Mouse (Mus musculus): ENCODE results near the gene Ywhab. TPM values are rescaled to one million over a fixed set of nuclear protein-coding genes. Genes with fewer than 3 reads are reported as not detected.

The Ywhab gene
- polyA plus RNA-seq, 1 experiment = 39.1 TPM

- no peak for DNase-seq
- no peak overlapping the region for H3K4me3 ChIP-seq (ENCODE audit: control insufficient read depth, insufficient read depth, low read length)
- H3K4me1 ChIP-seq (replicated peaks; ENCODE audit: control insufficient read depth, insufficient read depth, low read length) = no peaks in the 10 kb centered on the region
- WGBS = 95% methylated on average over 3 of the region's 3 CpGs
- H3K27me3 ChIP-seq (ENCODE audit: control insufficient read depth, insufficient read depth, low read length) = no peaks in the 10 kb centered on the region
- H3K36me3 ChIP-seq (ENCODE audit: control insufficient read depth, insufficient read depth, low read length) = peaks cover 54% of the 10 kb centered on the region
- H3K27ac ChIP-seq (ENCODE audit: control insufficient read depth, insufficient read depth, low read length) = no peak overlapping the region
- TF ChIP-seq CTCF (IDR thresholded peaks at IDR 0.05; ENCODE audit: borderline replicate concordance, control insufficient read depth, extremely low read depth, insufficient read depth, low read length, poor library complexity) (no peak), POLR2A (IDR thresholded peaks at IDR 0.05; ENCODE audit: control insufficient read depth, extremely low read depth, insufficient read depth, low read length, poor library complexity) (no peak)
These were observed 24.1 kb downstream of the Ywhab start for GRCm38 (mm10) chr2:164018910-164019309.

GRCm38 (mm10) chr2:164019943-164020342 is 25.2 kb downstream of the Ywhab start:
- H3K4me3 ChIP-seq (ENCODE audit: control insufficient read depth, insufficient read depth, low read length) = no peak overlapping the region
- 87% methylated on average over 4 of the region's 4 CpGs for WGBS
- no peaks in the 10 kb centered on the region for H3K4me1 ChIP-seq (replicated peaks; ENCODE audit: control insufficient read depth, insufficient read depth, low read length)
- TF ChIP-seq CTCF (IDR thresholded peaks at IDR 0.05; ENCODE audit: borderline replicate concordance, control insufficient read depth, extremely low read depth, insufficient read depth, low read length, poor library complexity) (no peak), POLR2A (IDR thresholded peaks at IDR 0.05; ENCODE audit: control insufficient read depth, extremely low read depth, insufficient read depth, low read length, poor library complexity) (no peak)
- no peak overlapping the region for H3K27ac ChIP-seq (ENCODE audit: control insufficient read depth, insufficient read depth, low read length)
- no peak for DNase-seq
- peaks cover 43% of the 10 kb centered on the region for H3K36me3 ChIP-seq (ENCODE audit: control insufficient read depth, insufficient read depth, low read length)
- H3K27me3 ChIP-seq (ENCODE audit: control insufficient read depth, insufficient read depth, low read length) = no peaks in the 10 kb centered on the region

- DNase-seq = no peak
- Histone ChIP-seq H3K27ac (ENCODE audit: control insufficient read depth, insufficient read depth, low read length) (no peak overlapping the region), H3K4me3 (ENCODE audit: control insufficient read depth, insufficient read depth, low read length) (no peak overlapping the region), H3K4me1 (replicated peaks; ENCODE audit: control insufficient read depth, insufficient read depth, low read length) (no peaks in the 10 kb centered on the region), H3K27me3 (ENCODE audit: control insufficient read depth, insufficient read depth, low read length) (no peaks in the 10 kb centered on the region), H3K36me3 (ENCODE audit: control insufficient read depth, insufficient read depth, low read length) (peaks cover 22% of the 10 kb centered on the region)
- TF ChIP-seq CTCF (IDR thresholded peaks at IDR 0.05; ENCODE audit: borderline replicate concordance, control insufficient read depth, extremely low read depth, insufficient read depth, low read length, poor library complexity) (no peak), POLR2A (IDR thresholded peaks at IDR 0.05; ENCODE audit: control insufficient read depth, extremely low read depth, insufficient read depth, low read length, poor library complexity) (no peak)
- WGBS = 70% methylated on average over 2 of the region's 2 CpGs
These were observed 27.3 kb downstream of the Ywhab start for GRCm38 (mm10) chr2:164022104-164022503.

- H3K27ac ChIP-seq (ENCODE audit: control insufficient read depth, insufficient read depth, low read length) = no peak within 1 kb of the TSS
- WGBS = 89% methylated on average over 16 of the region's 16 CpGs
- H3K4me1 ChIP-seq (replicated peaks; ENCODE audit: control insufficient read depth, insufficient read depth, low read length) = no peaks in the 10 kb centered on the region
- no peaks in the 10 kb centered on the region; the same call in 1 of the 2 replicates for H3K36me3 ChIP-seq (ENCODE audit: control insufficient read depth, insufficient read depth, low read length)
- H3K27me3 ChIP-seq (ENCODE audit: control insufficient read depth, insufficient read depth, low read length) = no peaks in the 10 kb centered on the region
- TF ChIP-seq POLR2A (IDR thresholded peaks at IDR 0.05; ENCODE audit: control insufficient read depth, extremely low read depth, insufficient read depth, low read length, poor library complexity) (no peak), CTCF (IDR thresholded peaks at IDR 0.05; ENCODE audit: borderline replicate concordance, control insufficient read depth, extremely low read depth, insufficient read depth, low read length, poor library complexity) (no peak)
- no peak for DNase-seq
- H3K4me3 ChIP-seq (ENCODE audit: control insufficient read depth, insufficient read depth, low read length) = no peak within 1 kb of the TSS
These were observed 30.4 kb downstream of the Ywhab start, which contains the start of gene Pabpc1l for GRCm38 (mm10) chr2:164025150-164025549. TSS of gene Pabpc1l (plus strand) at chr2:164025450.

GRCm38 (mm10) chr2:164031147-164031546 is 36.4 kb downstream of the Ywhab start:
- H3K4me3 ChIP-seq (ENCODE audit: control insufficient read depth, insufficient read depth, low read length) = no peak overlapping the region
- H3K27ac ChIP-seq (ENCODE audit: control insufficient read depth, insufficient read depth, low read length) = no peak overlapping the region
- no peaks in the 10 kb centered on the region for H3K36me3 ChIP-seq (ENCODE audit: control insufficient read depth, insufficient read depth, low read length)
- TF ChIP-seq POLR2A (IDR thresholded peaks at IDR 0.05; ENCODE audit: control insufficient read depth, extremely low read depth, insufficient read depth, low read length, poor library complexity) (no peak), CTCF (IDR thresholded peaks at IDR 0.05; ENCODE audit: borderline replicate concordance, control insufficient read depth, extremely low read depth, insufficient read depth, low read length, poor library complexity) (no peak)
- WGBS = 79% methylated on average over 10 of the region's 10 CpGs
- H3K27me3 ChIP-seq (ENCODE audit: control insufficient read depth, insufficient read depth, low read length) = no peaks in the 10 kb centered on the region
- H3K4me1 ChIP-seq (replicated peaks; ENCODE audit: control insufficient read depth, insufficient read depth, low read length) = no peaks in the 10 kb centered on the region
- no peak for DNase-seq

- no peak overlapping the region for H3K4me3 ChIP-seq (ENCODE audit: control insufficient read depth, insufficient read depth, low read length)
- TF ChIP-seq POLR2A (IDR thresholded peaks at IDR 0.05; ENCODE audit: control insufficient read depth, extremely low read depth, insufficient read depth, low read length, poor library complexity) (no peak), CTCF (IDR thresholded peaks at IDR 0.05; ENCODE audit: borderline replicate concordance, control insufficient read depth, extremely low read depth, insufficient read depth, low read length, poor library complexity) (no peak)
- DNase-seq = no peak
- H3K4me1 ChIP-seq (replicated peaks; ENCODE audit: control insufficient read depth, insufficient read depth, low read length) = no peaks in the 10 kb centered on the region
- no peak overlapping the region for H3K27ac ChIP-seq (ENCODE audit: control insufficient read depth, insufficient read depth, low read length)
- no peaks in the 10 kb centered on the region for H3K27me3 ChIP-seq (ENCODE audit: control insufficient read depth, insufficient read depth, low read length)
- H3K36me3 ChIP-seq (ENCODE audit: control insufficient read depth, insufficient read depth, low read length) = no peaks in the 10 kb centered on the region
- WGBS = 90% methylated on average over 3 of the region's 3 CpGs
These were observed 38.2 kb downstream of the Ywhab start for GRCm38 (mm10) chr2:164032973-164033372.

GRCm38 (mm10) chr2:164036520-164037019 is 41.8 kb downstream of the Ywhab start:
- H3K36me3 ChIP-seq (ENCODE audit: control insufficient read depth, insufficient read depth, low read length) = no peaks in the 10 kb centered on the region
- H3K4me3 ChIP-seq (ENCODE audit: control insufficient read depth, insufficient read depth, low read length) = no peak overlapping the region
- TF ChIP-seq POLR2A (IDR thresholded peaks at IDR 0.05; ENCODE audit: control insufficient read depth, extremely low read depth, insufficient read depth, low read length, poor library complexity) (no peak), CTCF (IDR thresholded peaks at IDR 0.05; ENCODE audit: borderline replicate concordance, control insufficient read depth, extremely low read depth, insufficient read depth, low read length, poor library complexity) (0 out of 2 replicates have a peak, but pooled peaks have one; percentile 32)
- no peaks in the 10 kb centered on the region for H3K27me3 ChIP-seq (ENCODE audit: control insufficient read depth, insufficient read depth, low read length)
- peak; percentile 46 for DNase-seq
- H3K27ac ChIP-seq (ENCODE audit: control insufficient read depth, insufficient read depth, low read length) = no peak overlapping the region
- H3K4me1 ChIP-seq (replicated peaks; ENCODE audit: control insufficient read depth, insufficient read depth, low read length) = no peaks in the 10 kb centered on the region
- 54% methylated on average over 10 of the region's 10 CpGs for WGBS
